Mouse (Mus musculus) left cerebral cortex, adult 8-10 months (tissue): Measurements from ENCODE around the gene Stard8. TPM values are rescaled to one million over a fixed set of nuclear protein-coding genes. Genes with fewer than 3 reads are reported as not detected.

Experiments used
- total RNA-seq, 4 experiments: library from RNA; stranded (reverse); gene quantifications; 2 replicates each; pipeline ENCODE4 v1.2.4; 2022

Gene Stard8
- total RNA-seq, 4 experiments from 2014 or later, result 23.7 to 28.2 (median 25.4) TPM

Other genes with a start within 250 kb of the Stard8 start
- 10 to 100 TPM; 34.9 to 42.3 (median 36.0) TPM for gene Ophn1, start 112.2 kb upstream of the Stard8 start, total RNA-seq
- 10 to 100 TPM; 33.1 to 37.4 (median 34.9) TPM for gene Yipf6, start 66.9 kb upstream of the Stard8 start, total RNA-seq
- 10 to 100 TPM; 10.8 to 17.6 (median 15.2) TPM for gene Efnb1, start 132.9 kb downstream of the Stard8 start, total RNA-seq